Mouse (Mus musculus): Measurements from ENCODE around the gene Clca3a1. TPM values are rescaled to one million over a fixed set of nuclear protein-coding genes. Genes with fewer than 3 reads are reported as not detected.
"Not testable (repeated sequence)": the region's sequence is repeated elsewhere in the genome, so short reads cannot be mapped to it uniquely, and the experiment has no call there.

Gene Clca3a1
- total and polyA plus RNA-seq, 2 experiments from 2014 or later = 0.21 to 0.36 TPM

GRCm38 (mm10) chr3:144761454-144761853, 677 bp upstream of the Clca3a1 start:
- Histone ChIP-seq H3K9ac (replicated peaks; ENCODE audit: low read length) (no peak overlapping the region), H3K27me3 (ENCODE audit: insufficient read depth, low read length) (no peaks in the 10 kb centered on the region), H3K36me3 (ENCODE audit: insufficient read depth, low read length) (no peaks in the 10 kb centered on the region), H3K4me3 (ENCODE audit: low read length) (no peak overlapping the region), H3K4me2 (ENCODE audit: low read depth, low read length) (no peak overlapping the region), H3K27ac (no peak overlapping the region), H3K4me1 (ENCODE audit: insufficient read depth, low read length) (no peaks in the 10 kb centered on the region), H3K9me3 (ENCODE audit: low read length) (no peaks in the 10 kb centered on the region)
- ATAC-seq (no peak), DNase-seq (ENCODE audit: low spot score) (no peak)
- 74% methylated on average over 6 of the region's 6 CpGs for WGBS
- no peak for TF ChIP-seq CTCF (IDR thresholded peaks at IDR 0.05; ENCODE audit: low read depth)

- Histone ChIP-seq H3K9me3 (ENCODE audit: low read length) (no peaks in the 10 kb centered on the region), H3K27me3 (ENCODE audit: insufficient read depth, low read length) (no peaks in the 10 kb centered on the region), H3K9ac (replicated peaks; ENCODE audit: low read length) (no peak overlapping the region), H3K36me3 (ENCODE audit: insufficient read depth, low read length) (no peaks in the 10 kb centered on the region), H3K4me3 (ENCODE audit: low read length) (no peak overlapping the region), H3K4me2 (ENCODE audit: low read depth, low read length) (no peak overlapping the region), H3K27ac (no peak overlapping the region), H3K4me1 (ENCODE audit: insufficient read depth, low read length) (no peaks in the 10 kb centered on the region)
- no peak for DNase-seq (ENCODE audit: low spot score)
- 82% methylated on average over 3 of the region's 3 CpGs for WGBS
- no peak for TF ChIP-seq CTCF (IDR thresholded peaks at IDR 0.05; ENCODE audit: low read depth)
- ATAC-seq = no peak
Measured at GRCm38 (mm10) chr3:144759719-144760118, 1.1 kb downstream of the Clca3a1 start.

DNA sequence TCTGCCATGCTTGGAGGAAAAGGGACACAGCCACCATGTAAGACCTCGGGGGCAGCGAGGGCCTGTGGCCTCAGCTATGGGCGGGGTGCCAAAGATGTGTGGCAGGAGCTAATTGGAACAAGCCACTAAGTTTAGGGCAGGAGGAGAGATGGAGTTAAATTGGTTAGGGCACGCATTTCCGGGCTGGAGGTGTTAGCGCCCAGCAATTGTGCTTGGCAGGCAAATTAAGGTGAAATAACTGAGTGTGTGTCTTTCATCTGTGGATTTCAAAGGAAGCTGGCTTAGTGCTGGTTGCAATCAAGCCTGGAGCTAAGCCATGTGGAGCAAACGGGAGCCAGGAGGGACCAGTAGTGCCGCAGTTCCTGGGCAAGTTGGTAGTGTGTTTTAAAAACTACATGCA, 4.7 kb downstream of the Clca3a1 start:
- H3K4me1 ChIP-seq (ENCODE audit: insufficient read depth, low read length); H3K9ac ChIP-seq (replicated peaks; ENCODE audit: low read length); ATAC-seq; H3K4me3 ChIP-seq (ENCODE audit: low read length); H3K27me3 ChIP-seq (ENCODE audit: insufficient read depth, low read length); H3K4me2 ChIP-seq (ENCODE audit: low read depth, low read length); H3K9me3 ChIP-seq (ENCODE audit: low read length); H3K27ac ChIP-seq; DNase-seq (ENCODE audit: low spot score); H3K36me3 ChIP-seq (ENCODE audit: insufficient read depth, low read length): not testable (repeated sequence)
- 79% methylated on average over 8 of the region's 8 CpGs for WGBS

- ATAC-seq = no peak
- Histone ChIP-seq H3K4me1 (ENCODE audit: insufficient read depth, low read length) (no peaks in the 10 kb centered on the region), H3K36me3 (ENCODE audit: insufficient read depth, low read length) (no peaks in the 10 kb centered on the region), H3K27ac (no peak overlapping the region), H3K27me3 (ENCODE audit: insufficient read depth, low read length) (no peaks in the 10 kb centered on the region), H3K9ac (replicated peaks; ENCODE audit: low read length) (no peak overlapping the region), H3K4me3 (ENCODE audit: low read length) (no peak overlapping the region), H3K9me3 (ENCODE audit: low read length) (no peaks in the 10 kb centered on the region), H3K4me2 (ENCODE audit: low read depth, low read length) (no peak overlapping the region)
- TF ChIP-seq CTCF (IDR thresholded peaks at IDR 0.05; ENCODE audit: low read depth) = peak; percentile 60
- no peak for DNase-seq (ENCODE audit: low spot score)
- 4% methylated on average over 2 of the region's 2 CpGs for WGBS
Measured at GRCm38 (mm10) chr3:144753120-144753519, 7.7 kb downstream of the Clca3a1 start.

DNA sequence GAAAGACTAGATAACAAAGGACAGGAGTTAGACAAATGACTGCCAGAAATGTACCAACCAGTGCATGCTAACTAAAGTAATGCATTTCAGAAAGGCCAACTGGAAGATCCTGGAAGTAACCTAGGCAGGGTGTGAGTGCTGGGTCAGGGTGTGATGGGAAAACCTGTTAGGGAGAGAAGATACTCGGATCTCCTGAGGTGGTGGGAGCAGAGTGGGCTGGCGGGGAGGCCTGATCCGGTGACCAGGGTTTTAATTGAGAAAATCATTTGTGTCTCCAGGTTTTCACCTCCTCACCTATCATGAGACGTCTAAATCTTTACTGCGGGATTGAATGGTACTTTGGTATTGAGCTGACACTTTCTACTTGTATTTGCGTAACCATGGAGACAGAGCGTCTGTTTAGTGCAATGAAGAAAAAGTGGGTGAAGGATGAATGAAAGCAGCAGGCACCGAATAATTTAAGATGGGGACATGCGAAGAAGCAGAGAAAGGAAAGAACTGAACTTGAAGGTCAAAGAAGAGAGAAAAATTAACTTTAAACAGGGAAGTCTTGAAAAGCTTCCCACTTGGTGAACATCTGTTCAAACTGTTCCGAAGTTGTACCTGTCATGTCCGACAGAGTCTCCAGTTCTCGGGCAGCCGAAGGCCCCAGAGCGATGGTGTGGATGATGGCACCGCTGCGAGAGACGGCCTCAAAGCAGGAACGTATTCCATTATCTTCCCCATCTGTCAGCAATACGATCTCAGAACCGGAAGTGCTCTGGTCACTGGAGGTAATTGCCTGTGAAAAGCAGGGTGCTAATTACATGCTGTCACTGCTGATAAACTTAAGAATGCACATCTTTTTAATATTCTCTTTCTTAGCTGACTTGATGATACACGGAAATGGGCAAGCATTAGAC, 11.5 kb downstream of the Clca3a1 start:
- not testable (repeated sequence) for H3K4me1 ChIP-seq (ENCODE audit: insufficient read depth, low read length); H3K9me3 ChIP-seq (ENCODE audit: low read length); H3K27ac ChIP-seq; H3K4me3 ChIP-seq (ENCODE audit: low read length); H3K27me3 ChIP-seq (ENCODE audit: insufficient read depth, low read length); DNase-seq (ENCODE audit: low spot score); H3K36me3 ChIP-seq (ENCODE audit: insufficient read depth, low read length); H3K9ac ChIP-seq (replicated peaks; ENCODE audit: low read length)
- WGBS = 42% methylated on average over 18 of the region's 21 CpGs
- peak overlapping the region; percentile 16; the same call in 1 of the 2 replicates for H3K4me2 ChIP-seq (ENCODE audit: low read depth, low read length)
- ATAC-seq = 0 out of 2 replicates have a peak, but pooled peaks have one; percentile 45

DNA sequence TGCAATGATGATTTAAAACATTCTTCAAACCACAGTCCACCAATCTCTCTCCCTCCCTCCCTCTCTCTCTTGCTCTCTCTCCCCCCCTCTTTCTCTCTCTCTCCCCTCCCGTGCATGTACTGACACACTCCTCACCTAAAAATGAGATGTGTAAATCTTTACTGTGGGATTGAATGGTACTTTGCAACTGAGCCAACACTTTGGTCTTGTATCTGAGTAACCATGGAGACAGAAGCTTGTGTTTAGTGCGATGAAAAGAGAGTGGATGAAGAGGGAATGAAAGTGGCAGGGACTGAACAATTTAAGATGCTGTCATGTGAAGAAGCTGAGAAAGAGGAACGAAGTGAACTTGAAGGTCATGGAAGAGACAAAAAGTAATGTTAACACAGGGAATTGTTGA, 13.1 kb downstream of the Clca3a1 start:
- H3K9me3 ChIP-seq (ENCODE audit: low read length); ATAC-seq; H3K4me2 ChIP-seq (ENCODE audit: low read depth, low read length); H3K9ac ChIP-seq (replicated peaks; ENCODE audit: low read length); H3K27me3 ChIP-seq (ENCODE audit: insufficient read depth, low read length); H3K4me1 ChIP-seq (ENCODE audit: insufficient read depth, low read length); H3K36me3 ChIP-seq (ENCODE audit: insufficient read depth, low read length); H3K4me3 ChIP-seq (ENCODE audit: low read length); DNase-seq (ENCODE audit: low spot score); H3K27ac ChIP-seq: not testable (repeated sequence)
- WGBS = 26% methylated on average over 3 of the region's 3 CpGs

DNA sequence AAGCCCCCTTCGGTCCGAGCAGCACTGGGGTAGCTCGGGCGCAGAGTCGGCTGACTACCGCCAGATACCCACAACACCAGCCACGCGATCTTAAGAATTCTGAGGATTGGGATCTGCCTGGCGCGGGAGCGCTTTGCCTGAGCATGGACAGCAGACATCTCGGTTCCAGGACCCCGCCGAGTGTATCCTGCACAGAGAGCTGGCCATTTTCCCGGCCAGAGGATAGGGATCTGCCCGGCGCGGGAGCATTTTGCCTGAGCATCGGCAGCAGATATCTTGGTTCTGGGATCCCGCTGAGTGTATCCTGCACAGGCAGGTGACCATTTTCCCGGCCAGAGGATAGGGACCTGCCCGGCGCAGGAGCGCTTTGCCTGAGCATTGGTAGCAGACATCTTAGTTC, 22.4 kb downstream of the Clca3a1 start:
- ATAC-seq; H3K4me3 ChIP-seq (ENCODE audit: low read length); H3K4me2 ChIP-seq (ENCODE audit: low read depth, low read length); H3K27ac ChIP-seq; DNase-seq (ENCODE audit: low spot score); H3K4me1 ChIP-seq (ENCODE audit: insufficient read depth, low read length); H3K9ac ChIP-seq (replicated peaks; ENCODE audit: low read length); H3K27me3 ChIP-seq (ENCODE audit: insufficient read depth, low read length); H3K9me3 ChIP-seq (ENCODE audit: low read length); H3K36me3 ChIP-seq (ENCODE audit: insufficient read depth, low read length): not testable (repeated sequence)
- 84% methylated on average over 24 of the region's 24 CpGs for WGBS
